Mouse (Mus musculus) layer of hippocampus, adult 8-10 months (tissue): ENCODE measurements around the gene Spef1. TPM values are rescaled to one million over a fixed set of nuclear protein-coding genes. Genes with fewer than 3 reads are reported as not detected.
A peak's percentile ranks its signal among the peaks of the same experiment; 100 is the strongest.
"Not testable (repeated sequence)": the region's sequence is repeated elsewhere in the genome, so short reads cannot be mapped to it uniquely, and the experiment has no call there.

Source experiments
- DNase-seq, 2 experiments: peaks; one replicate each; pipeline ENCODE4 v3.0.0; 2022; ENCODE audit warnings: low spot score in 2 of 2
- total RNA-seq, 4 experiments: library from RNA; stranded (reverse); gene quantifications; 2 replicates each; pipeline ENCODE4 v1.2.4; 2022

The Spef1 gene
- 10 to 100 TPM in 2 of 4 experiments, 1 to 10 TPM in 2; 6.7 to 10.7 (median 8.8) TPM for total RNA-seq

- peak; percentile 64 to 73 for DNase-seq
These were observed at the start of gene Spef1, which contains the start of gene Cdc25b for GRCm38 (mm10) chr2:131186771-131187601. TSS of gene Spef1 (minus strand) at chr2:131187282. TSS of gene Cdc25b (plus strand) at chr2:131186949.

- no peak for DNase-seq
These were observed 48.0 kb upstream of the Spef1 start for GRCm38 (mm10) chr2:131234970-131235635.

- no peak for DNase-seq
These were observed 47.1 kb upstream of the Spef1 start for GRCm38 (mm10) chr2:131234127-131234650.

- DNase-seq: peak; percentile 91 to 93
These were observed 46.4 kb upstream of the Spef1 start, which contains the start of gene Mavs for GRCm38 (mm10) chr2:131233307-131234126. TSS of gene Mavs (plus strand) at chr2:131234063.

- DNase-seq: no peak
These were observed 45.5 kb upstream of the Spef1 start for GRCm38 (mm10) chr2:131232558-131232957.

GRCm38 (mm10) chr2:131227243-131227642 lies 40.2 kb upstream of the Spef1 start:
- no peak for DNase-seq

GRCm38 (mm10) chr2:131226669-131227068 lies 39.6 kb upstream of the Spef1 start:
- not testable (repeated sequence) for DNase-seq

- no peak for DNase-seq
These were observed 38.1 kb upstream of the Spef1 start for GRCm38 (mm10) chr2:131225178-131225577.

- DNase-seq: no peak
These were observed 36.5 kb upstream of the Spef1 start for GRCm38 (mm10) chr2:131223569-131223968.

- no peak for DNase-seq
These were observed 35.5 kb upstream of the Spef1 start for GRCm38 (mm10) chr2:131222562-131222961.

GRCm38 (mm10) chr2:131221853-131222515 lies 34.9 kb upstream of the Spef1 start:
- no peak for DNase-seq

- no peak for DNase-seq
These were observed 32.9 kb upstream of the Spef1 start for GRCm38 (mm10) chr2:131220030-131220429.

- DNase-seq: no peak
These were observed 29.1 kb upstream of the Spef1 start for GRCm38 (mm10) chr2:131215941-131216858.

GRCm38 (mm10) chr2:131213773-131214172 lies 26.7 kb upstream of the Spef1 start:
- DNase-seq: no peak

- no peak for DNase-seq
These were observed 24.0 kb upstream of the Spef1 start for GRCm38 (mm10) chr2:131211026-131211615.

- DNase-seq: peak; percentile 93 to 96
These were observed 23.1 kb upstream of the Spef1 start for GRCm38 (mm10) chr2:131209969-131210792.

GRCm38 (mm10) chr2:131209125-131209795 lies 22.2 kb upstream of the Spef1 start:
- no peak for DNase-seq

GRCm38 (mm10) chr2:131208356-131208755 lies 21.3 kb upstream of the Spef1 start:
- no peak for DNase-seq
